In genomic region chr11:85056901-85057300, GRCm38 (mm10) we compare ENCODE assay signal across 30 mouse cellular contexts.
DNase-seq lines count a peak whose midpoint lies in the region; ATAC-seq and TF ChIP-seq lines count a peak whose summit lies in the region.
"Had no signal": no experiment of that assay in that cellular context is flagged by ENCODE, and none has a peak within 500 bp of the region (broad histone marks: within the 10 kb centered on the region; RNA-seq: fewer than 3 reads in every experiment).

No protein-coding gene starts in this region.

- H3K27me3 ChIP-seq in hindbrain, postnatal 0 days (ENCODE audit: insufficient read depth, low read length): no peaks in the 10 kb centered on the region
- H3K27me3 ChIP-seq in hindbrain, embryonic 12.5 days: no peaks in the 10 kb centered on the region
- H3K27me3 ChIP-seq: CH12.LX; embryonic facial prominence, embryonic 13.5 days; heart, embryonic 15.5 days; liver, embryonic 15.5 days; lung, embryonic 15.5 days; megakaryocyte, embryonic 14.5 days; midbrain, embryonic 12.5 days; stomach, embryonic 15.5 days had no signal

- H3K9ac ChIP-seq in hindbrain, postnatal 0 days (replicated peaks; ENCODE audit: low read length): no peak overlapping the region
- H3K9ac ChIP-seq in hindbrain, embryonic 12.5 days: no peak overlapping the region
- H3K9ac ChIP-seq: embryonic facial prominence, embryonic 13.5 days; heart, embryonic 15.5 days; liver, embryonic 15.5 days; lung, embryonic 15.5 days; midbrain, embryonic 12.5 days; stomach, embryonic 15.5 days had no signal

- H3K4me3 ChIP-seq in hindbrain, postnatal 0 days (ENCODE audit: low read length): no peak overlapping the region
- no peak overlapping the region for H3K4me3 ChIP-seq in hindbrain, embryonic 12.5 days
- H3K4me3 ChIP-seq: embryonic facial prominence, embryonic 13.5 days; forebrain, embryonic 10.5 days; heart, embryonic 10.5 days; heart, embryonic 15.5 days; liver, embryonic 15.5 days; lung, embryonic 15.5 days; megakaryocyte, embryonic 14.5 days; midbrain, embryonic 12.5 days; stomach, embryonic 15.5 days had no signal

- no peaks in the 10 kb centered on the region for H3K9me3 ChIP-seq in hindbrain, postnatal 0 days (ENCODE audit: low read length)
- H3K9me3 ChIP-seq in hindbrain, embryonic 12.5 days (replicated peaks): no peaks in the 10 kb centered on the region
- H3K9me3 ChIP-seq: embryonic facial prominence, embryonic 13.5 days; forebrain, embryonic 10.5 days; heart, embryonic 10.5 days; heart, embryonic 15.5 days; liver, embryonic 15.5 days; lung, embryonic 15.5 days; megakaryocyte, embryonic 14.5 days; midbrain, embryonic 12.5 days; stomach, embryonic 15.5 days had no signal

- no peaks in the 10 kb centered on the region for H3K4me1 ChIP-seq in hindbrain, postnatal 0 days (ENCODE audit: insufficient read depth, low read length)
- H3K4me1 ChIP-seq in hindbrain, embryonic 12.5 days: no peaks in the 10 kb centered on the region
- H3K4me1 ChIP-seq: embryonic facial prominence, embryonic 13.5 days; forebrain, embryonic 10.5 days; heart, embryonic 10.5 days; lung, embryonic 15.5 days; midbrain, embryonic 12.5 days; stomach, embryonic 15.5 days had no signal

- WGBS in hindbrain, postnatal 0 days: 70% methylated on average over 5 of the region's 5 CpGs
- 83% methylated on average over 5 of the region's 5 CpGs for WGBS in hindbrain, embryonic 12.5 days

- ATAC-seq in hindbrain, postnatal 0 days: no peak
- no peak for ATAC-seq in hindbrain, embryonic 12.5 days (ENCODE audit: low FRiP score)
- ATAC-seq: activated CD4-positive, CD25-positive, alpha-beta regulatory T cell, adult 4 months; intestine, embryonic 16.5 days had no signal

- H3K4me2 ChIP-seq in hindbrain, postnatal 0 days (ENCODE audit: low read depth, low read length): no peak overlapping the region
- no peak overlapping the region for H3K4me2 ChIP-seq in hindbrain, embryonic 12.5 days (replicated peaks)
- H3K4me2 ChIP-seq: embryonic facial prominence, embryonic 13.5 days; heart, embryonic 15.5 days; liver, embryonic 15.5 days; lung, embryonic 15.5 days; midbrain, embryonic 12.5 days; stomach, embryonic 15.5 days had no signal

- peak; percentile 15 for DNase-seq in cerebellum, adult 11-12 months
- no peak for DNase-seq in cerebellum, adult 11 months
- DNase-seq in hindbrain, postnatal 0 days (ENCODE audit: low spot score): peak; percentile 22
- DNase-seq in cerebellum, adult 9-10 months: peak; percentile 43
- DNase-seq in cerebellum, postnatal 36 days: peak; percentile 15 to 21
- no peak for DNase-seq in retina, embryonic 14.5 days (ENCODE audit: low spot score)
- DNase-seq: adrenal gland, adult 2 months; adrenal gland, postnatal 36 days; gastrocnemius, postnatal 25 days; heart, adult 11 months; kidney, adult 9 months; kidney, postnatal 10 days; layer of hippocampus, postnatal 36 days; liver; lung, postnatal 36 days; retina, postnatal 1 day; right cerebral cortex, postnatal 14 days had no signal

- TF ChIP-seq CTCF in hindbrain, postnatal 0 days (IDR thresholded peaks at IDR 0.05; ENCODE audit: low read depth): no peak

- no peaks in the 10 kb centered on the region for H3K36me3 ChIP-seq in hindbrain, postnatal 0 days (ENCODE audit: insufficient read depth, low read length)
- H3K36me3 ChIP-seq in hindbrain, embryonic 12.5 days: no peaks in the 10 kb centered on the region
- H3K36me3 ChIP-seq: heart, embryonic 10.5 days; lung, embryonic 15.5 days; stomach, embryonic 15.5 days had no signal

- H3K27ac ChIP-seq in hindbrain, postnatal 0 days: no peak overlapping the region
- H3K27ac ChIP-seq in hindbrain, embryonic 12.5 days: no peak overlapping the region
- H3K27ac ChIP-seq: embryonic facial prominence, embryonic 13.5 days; forebrain, embryonic 10.5 days; heart, embryonic 10.5 days; heart, embryonic 15.5 days; lung, embryonic 15.5 days; midbrain, embryonic 12.5 days; stomach, embryonic 15.5 days had no signal

Comparison
In these comparisons a context has a peak if more than half of its experiments do, and no peak if none do; other contexts are left out.
1. DNase-seq: peak in cerebellum, adult 11-12 months (single experiment), hindbrain, postnatal 0 days (single experiment), cerebellum, adult 9-10 months (single experiment) and cerebellum, postnatal 36 days (2 of 2); none in cerebellum, adult 11 months (single experiment) and retina, embryonic 14.5 days (single experiment).